Mouse (Mus musculus): ENCODE measurements at regions not wholly inside any gene's neighbourhood (a gene's known extent, or its start where the extent isn't known, plus 50 kb on each side); places are given as distances from the start of the nearest gene placed in this dataset.
"Not testable (repeated sequence)": the region's sequence is repeated elsewhere in the genome, so short reads cannot be mapped to it uniquely, and the experiment has no call there.

DNA sequence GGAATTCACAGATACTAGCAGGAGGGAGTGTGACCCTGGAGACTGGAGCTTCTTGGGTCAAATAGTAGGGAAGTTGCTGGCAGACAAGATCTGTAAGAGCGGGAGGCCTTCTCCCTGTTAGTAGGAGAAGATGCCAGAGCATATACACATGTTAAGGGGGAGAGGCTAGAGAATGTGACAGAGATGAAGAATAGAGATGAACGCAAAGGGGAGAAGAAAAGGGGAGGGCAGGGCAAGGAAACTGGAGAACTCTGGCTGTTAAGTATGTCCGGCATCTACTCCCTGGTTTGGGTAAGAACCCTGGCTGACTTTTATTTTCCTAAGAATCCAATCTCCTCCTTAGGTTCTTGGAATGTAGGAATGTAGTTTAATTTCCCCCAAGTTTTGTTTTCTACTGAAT lies 206.5 kb upstream of the Zpld1 start:
- Histone ChIP-seq H3K4me2 (ENCODE audit: low read depth) (no peak overlapping the region), H3K9ac (no peak overlapping the region), H3K36me3 (ENCODE audit: insufficient read depth) (no peaks in the 10 kb centered on the region), H3K4me3 (ENCODE audit: low read depth, low read length) (no peak overlapping the region), H3K27me3 (ENCODE audit: insufficient read depth, low read length) (no peaks in the 10 kb centered on the region), H3K27ac (ENCODE audit: low read depth, low read length) (no peak overlapping the region), H3K4me1 (ENCODE audit: insufficient read depth) (no peaks in the 10 kb centered on the region), H3K9me3 (ENCODE audit: low read length) (no peaks in the 10 kb centered on the region)
- WGBS: 89% methylated on average over 3 of the region's 3 CpGs
- DNase-seq (no peak), ATAC-seq (no peak)
- TF ChIP-seq CTCF (IDR thresholded peaks at IDR 0.05; ENCODE audit: low read depth): no peak

DNA sequence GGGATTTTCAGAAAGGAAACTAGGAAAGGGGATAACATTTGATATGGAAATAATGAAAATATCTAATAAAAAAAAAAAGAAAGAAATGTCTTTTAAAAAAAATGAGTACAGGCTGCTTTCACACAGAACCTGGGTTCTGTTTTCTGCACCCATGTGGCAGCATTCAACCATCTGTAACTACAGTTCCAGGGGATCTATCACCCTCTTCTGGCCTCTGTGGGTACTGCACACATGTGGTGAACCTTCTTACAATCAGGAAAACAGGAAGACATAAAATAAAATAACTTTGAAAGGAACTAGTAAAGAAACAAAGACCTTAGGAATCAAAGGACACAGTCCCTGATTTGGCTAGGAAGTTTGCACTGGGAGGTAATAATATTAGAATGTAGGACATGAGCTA lies 205.5 kb upstream of the Zpld1 start:
- no peak for TF ChIP-seq CTCF (IDR thresholded peaks at IDR 0.05; ENCODE audit: low read depth)
- Histone ChIP-seq H3K4me3 (ENCODE audit: low read depth, low read length) (no peak overlapping the region), H3K27ac (ENCODE audit: low read depth, low read length) (no peak overlapping the region), H3K9me3 (ENCODE audit: low read length) (no peaks in the 10 kb centered on the region), H3K4me1 (ENCODE audit: insufficient read depth) (no peaks in the 10 kb centered on the region), H3K36me3 (ENCODE audit: insufficient read depth) (no peaks in the 10 kb centered on the region), H3K4me2 (ENCODE audit: low read depth) (no peak overlapping the region), H3K27me3 (ENCODE audit: insufficient read depth, low read length) (no peaks in the 10 kb centered on the region), H3K9ac (no peak overlapping the region)
- DNase-seq: no peak
- ATAC-seq: no peak

DNA sequence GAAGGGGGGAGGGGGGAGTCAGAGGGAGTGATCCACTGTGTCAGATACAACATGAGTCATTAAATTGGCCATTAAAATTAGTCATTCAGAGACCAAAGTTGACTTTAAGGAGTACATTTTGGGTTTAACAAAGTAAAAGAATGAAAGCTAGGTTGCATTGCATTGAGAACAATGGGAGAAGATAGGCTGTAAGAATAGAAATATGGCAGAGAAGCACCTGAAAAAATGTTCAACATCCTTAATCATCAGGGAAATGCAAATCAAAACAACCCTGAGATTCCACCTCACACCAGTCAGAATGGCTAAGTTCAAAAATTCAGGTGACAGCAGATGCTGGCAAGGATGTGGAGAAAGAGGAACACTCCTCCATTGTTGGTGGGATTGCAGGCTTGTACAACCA lies 202.0 kb upstream of the Zpld1 start:
- not testable (repeated sequence) for H3K4me1 ChIP-seq (ENCODE audit: insufficient read depth); H3K27me3 ChIP-seq (ENCODE audit: insufficient read depth, low read length); H3K4me3 ChIP-seq (ENCODE audit: low read depth, low read length); H3K9me3 ChIP-seq (ENCODE audit: low read length); H3K36me3 ChIP-seq (ENCODE audit: insufficient read depth); H3K9ac ChIP-seq; H3K4me2 ChIP-seq (ENCODE audit: low read depth); DNase-seq; ATAC-seq; H3K27ac ChIP-seq (ENCODE audit: low read depth, low read length)

DNA sequence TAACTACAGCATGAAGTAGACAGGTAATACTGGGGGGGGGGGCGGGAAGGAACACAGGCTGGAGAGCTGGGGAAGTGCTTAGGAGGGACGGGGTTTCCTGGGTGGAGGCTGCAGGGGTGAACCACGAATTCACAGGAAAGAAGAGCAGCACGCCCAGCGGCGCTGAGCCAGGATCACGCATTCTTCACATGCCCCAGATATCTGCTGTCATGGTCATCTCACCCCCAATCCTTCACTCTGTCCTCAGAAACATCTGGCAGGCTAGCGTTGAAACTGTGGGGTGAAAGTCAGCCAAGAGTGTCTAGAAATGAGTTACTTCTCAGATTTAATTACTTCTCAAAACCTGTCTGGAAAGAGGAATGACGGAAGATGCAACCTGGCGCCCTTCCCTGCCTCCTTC lies 197.3 kb upstream of the Zpld1 start:
- ATAC-seq: no peak
- Histone ChIP-seq H3K9me3 (ENCODE audit: low read length) (peaks cover 6% of the 10 kb centered on the region; the same call in 1 of the 2 replicates), H3K4me3 (ENCODE audit: low read depth, low read length) (no peak overlapping the region), H3K4me2 (ENCODE audit: low read depth) (no peak overlapping the region), H3K9ac (no peak overlapping the region), H3K27me3 (ENCODE audit: insufficient read depth, low read length) (no peaks in the 10 kb centered on the region), H3K36me3 (ENCODE audit: insufficient read depth) (no peaks in the 10 kb centered on the region), H3K27ac (ENCODE audit: low read depth, low read length) (no peak overlapping the region), H3K4me1 (ENCODE audit: insufficient read depth) (no peaks in the 10 kb centered on the region)
- no peak for DNase-seq
- 88% methylated on average over 10 of the region's 10 CpGs for WGBS
- TF ChIP-seq CTCF (IDR thresholded peaks at IDR 0.05; ENCODE audit: low read depth): no peak

DNA sequence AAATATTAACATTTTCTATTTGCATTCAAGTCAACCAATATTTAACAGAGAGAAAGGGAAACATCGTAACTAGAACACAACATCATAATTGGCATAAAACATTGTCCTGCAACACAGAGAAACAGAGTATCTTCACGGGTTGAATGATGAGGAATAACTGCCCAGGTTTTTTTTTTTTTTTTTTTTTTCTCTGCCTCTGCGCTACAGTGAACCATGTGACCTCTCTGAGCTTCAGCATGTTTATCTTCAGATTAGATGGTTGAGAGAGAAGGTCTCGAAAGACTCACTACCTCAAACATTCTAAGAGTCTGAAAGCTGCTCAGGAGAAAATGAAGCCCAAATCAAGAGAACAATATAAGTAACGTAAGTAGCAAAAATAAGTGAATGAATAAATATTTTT lies 196.4 kb upstream of the Zpld1 start:
- ATAC-seq: no peak
- no peaks in the 10 kb centered on the region for H3K4me1 ChIP-seq (ENCODE audit: insufficient read depth)
- peaks cover 6% of the 10 kb centered on the region; the same call in 1 of the 2 replicates for H3K9me3 ChIP-seq (ENCODE audit: low read length)
- no peak overlapping the region for H3K27ac ChIP-seq (ENCODE audit: low read depth, low read length)
- no peak for DNase-seq
- H3K4me3 ChIP-seq (ENCODE audit: low read depth, low read length): no peak overlapping the region
- H3K36me3 ChIP-seq (ENCODE audit: insufficient read depth): no peaks in the 10 kb centered on the region
- no peak for TF ChIP-seq CTCF (IDR thresholded peaks at IDR 0.05; ENCODE audit: low read depth)
- H3K4me2 ChIP-seq (ENCODE audit: low read depth): no peak overlapping the region
- no peaks in the 10 kb centered on the region for H3K27me3 ChIP-seq (ENCODE audit: insufficient read depth, low read length)
- WGBS: 92% methylated on average over 5 of the region's 5 CpGs
- H3K9ac ChIP-seq: no peak overlapping the region

DNA sequence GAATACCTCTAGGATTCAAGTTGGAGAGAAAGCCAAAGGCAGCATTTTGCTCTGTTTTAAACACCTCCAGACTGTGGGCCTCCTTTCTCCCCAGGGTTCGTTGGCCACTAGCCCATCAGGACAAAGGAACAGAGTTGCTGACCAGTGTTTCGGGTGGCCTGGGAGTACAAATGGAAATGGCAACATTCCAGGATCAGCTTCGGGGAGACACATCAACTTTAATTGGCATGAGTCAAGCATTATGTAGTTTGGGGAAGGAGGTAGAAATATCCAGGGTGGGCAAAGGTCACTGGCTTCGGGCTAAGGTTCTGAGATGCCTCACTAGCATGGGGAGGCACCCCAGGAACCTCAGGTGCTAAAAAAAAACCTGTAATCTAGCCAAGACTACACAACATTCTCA lies 194.3 kb upstream of the Zpld1 start:
- TF ChIP-seq CTCF (IDR thresholded peaks at IDR 0.05; ENCODE audit: low read depth): no peak
- H3K27me3 ChIP-seq (ENCODE audit: insufficient read depth, low read length): no peaks in the 10 kb centered on the region
- WGBS: 63% methylated on average over 4 of the region's 4 CpGs

DNA sequence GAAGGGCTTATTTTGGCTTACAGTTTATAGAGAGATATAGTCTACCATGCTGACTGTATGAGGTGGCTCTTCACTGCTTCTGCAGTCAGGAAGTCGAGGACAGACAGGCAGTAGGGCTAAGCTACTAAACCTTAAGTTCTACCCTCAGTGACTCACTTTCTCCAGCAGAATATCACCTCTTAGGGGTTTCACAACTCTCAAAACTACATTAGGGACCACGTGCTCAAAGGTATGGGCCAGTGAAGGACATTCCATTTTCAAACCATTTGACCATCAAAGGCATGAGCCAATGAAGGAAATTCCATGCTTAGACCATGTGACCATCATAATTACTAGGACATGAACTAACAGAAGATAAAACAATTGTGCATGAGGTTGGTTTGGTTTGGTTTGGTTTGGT lies 186.6 kb upstream of the Zpld1 start:
- Histone ChIP-seq H3K4me1 (ENCODE audit: insufficient read depth) (no peaks in the 10 kb centered on the region), H3K27me3 (ENCODE audit: insufficient read depth, low read length) (no peaks in the 10 kb centered on the region), H3K4me2 (ENCODE audit: low read depth) (no peak overlapping the region), H3K4me3 (ENCODE audit: low read depth, low read length) (no peak overlapping the region), H3K9me3 (ENCODE audit: low read length) (no peaks in the 10 kb centered on the region), H3K36me3 (ENCODE audit: insufficient read depth) (no peaks in the 10 kb centered on the region), H3K27ac (ENCODE audit: low read depth, low read length) (no peak overlapping the region), H3K9ac (no peak overlapping the region)
- WGBS: 80% methylated on average over 2 of the region's 2 CpGs
- no peak for TF ChIP-seq CTCF (IDR thresholded peaks at IDR 0.05; ENCODE audit: low read depth)
- ATAC-seq (no peak), DNase-seq (no peak)

More for the DNA sequence above, 194.3 kb upstream of the Zpld1 start:
- H3K4me1 ChIP-seq (ENCODE audit: insufficient read depth): no peaks in the 10 kb centered on the region
- no peak overlapping the region for H3K4me2 ChIP-seq (ENCODE audit: low read depth)
- no peak overlapping the region for H3K4me3 ChIP-seq (ENCODE audit: low read depth, low read length)
- H3K36me3 ChIP-seq (ENCODE audit: insufficient read depth): no peaks in the 10 kb centered on the region
- H3K27ac ChIP-seq (ENCODE audit: low read depth, low read length): no peak overlapping the region
- no peak overlapping the region for H3K9ac ChIP-seq
- peaks cover 6% of the 10 kb centered on the region; the same call in 1 of the 2 replicates for H3K9me3 ChIP-seq (ENCODE audit: low read length)
- DNase-seq: no peak
- no peak for ATAC-seq

DNA sequence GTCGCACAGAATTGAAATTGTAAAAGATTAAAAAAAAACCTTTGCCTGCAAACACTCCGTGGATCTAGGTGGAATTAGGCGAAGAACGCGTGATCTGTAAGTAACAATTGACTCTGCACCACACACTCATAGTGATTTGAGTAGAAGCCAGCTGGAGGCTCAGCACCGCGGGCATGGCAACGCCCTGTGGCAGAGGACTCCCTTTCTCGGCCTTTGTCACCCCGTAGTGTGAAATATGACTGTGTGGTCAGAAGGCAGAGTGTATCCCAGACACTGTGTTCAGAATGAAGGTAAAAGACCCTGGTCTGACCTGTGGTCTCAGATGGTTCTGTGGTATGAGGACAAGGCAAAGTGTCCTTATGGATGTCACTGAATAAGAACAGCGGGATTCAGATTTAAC lies 183.0 kb upstream of the Zpld1 start:
- Histone ChIP-seq H3K4me3 (ENCODE audit: low read depth, low read length) (no peak overlapping the region), H3K27ac (ENCODE audit: low read depth, low read length) (no peak overlapping the region), H3K27me3 (ENCODE audit: insufficient read depth, low read length) (no peaks in the 10 kb centered on the region), H3K36me3 (ENCODE audit: insufficient read depth) (no peaks in the 10 kb centered on the region), H3K9me3 (ENCODE audit: low read length) (no peaks in the 10 kb centered on the region), H3K4me1 (ENCODE audit: insufficient read depth) (no peaks in the 10 kb centered on the region), H3K4me2 (ENCODE audit: low read depth) (no peak overlapping the region), H3K9ac (no peak overlapping the region)
- no peak for TF ChIP-seq CTCF (IDR thresholded peaks at IDR 0.05; ENCODE audit: low read depth)
- 81% methylated on average over 11 of the region's 11 CpGs for WGBS
- ATAC-seq (peak; percentile 13; the same call in 1 of the 2 replicates), DNase-seq (no peak)
